Mouse (Mus musculus) erythroblast, embryonic 14.5 days (primary cell): ENCODE results near the gene Wdr53. TPM values are rescaled to one million over a fixed set of nuclear protein-coding genes. Genes with fewer than 3 reads are reported as not detected.
A peak's percentile ranks its signal among the peaks of the same experiment; 100 is the strongest.
"Not testable (repeated sequence)": the region's sequence is repeated elsewhere in the genome, so short reads cannot be mapped to it uniquely, and the experiment has no call there.

ENCODE experiments used
- H3K27me3 ChIP-seq: 2 replicates; pipeline ENCODE4 v1.6.1; 2012; ENCODE audit warnings: inconsistent platforms; ENCODE audit not compliant: control insufficient read depth
- H3K36me3 ChIP-seq: 2 replicates; pipeline ENCODE4 v1.6.1; 2012; ENCODE audit warnings: mild to moderate bottlenecking, inconsistent platforms; ENCODE audit not compliant: control insufficient read depth
- H3K4me1 ChIP-seq: 2 replicates; pipeline ENCODE4 v1.6.1; 2012; ENCODE audit warnings: inconsistent platforms; ENCODE audit not compliant: control insufficient read depth
- H3K4me3 ChIP-seq: replicated peaks from 2 replicates; pipeline ENCODE3; 2012; ENCODE audit warnings: moderate library complexity, mild to moderate bottlenecking, inconsistent platforms
- H3K9me3 ChIP-seq: 2 replicates; pipeline ENCODE4 v1.6.1; 2012; ENCODE audit warnings: low read length, inconsistent platforms, mixed read lengths; ENCODE audit not compliant: control insufficient read depth
- GATA1 ChIP-seq: IDR thresholded peaks from 2 replicates; pipeline ENCODE4 v1.6.1; 2012; ENCODE audit warnings: low read length, inconsistent platforms, mixed read lengths
- TAL1 ChIP-seq: IDR thresholded peaks from 3 replicates; pipeline ENCODE4 v1.6.1; 2012; ENCODE audit warnings: low read length, inconsistent platforms, mixed read lengths
- polyA plus RNA-seq: library from polyadenylated mRNA; stranded (reverse); fragments of >175 nt; gene quantifications from 2 replicates; pipeline ENCODE4 v1.2.3, GENCODE M21; 2012

The Wdr53 gene
- polyA plus RNA-seq: 1.6 and 2.4 TPM in 2 replicates

DNA sequence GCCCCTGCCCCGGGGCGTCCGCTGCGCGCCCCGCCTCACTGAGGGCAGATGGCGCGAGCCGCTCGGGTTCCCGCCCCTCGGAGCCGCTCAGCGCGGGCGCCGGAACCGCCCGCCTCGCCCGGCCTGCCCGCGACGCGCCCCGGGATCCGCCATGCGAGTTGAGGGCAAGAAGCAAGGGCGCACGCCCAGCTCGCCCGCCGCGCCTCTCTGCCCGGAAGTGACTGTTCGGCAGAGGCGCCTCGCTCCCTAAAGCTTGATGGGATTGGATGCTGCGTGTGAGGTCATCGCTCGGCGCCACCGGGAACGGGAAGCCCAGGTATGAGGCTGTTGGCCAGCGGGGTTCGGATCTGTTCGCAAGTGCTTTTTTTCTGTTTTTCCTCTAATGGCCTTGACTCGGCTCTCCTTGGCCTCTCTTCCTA is at the start of gene Wdr53, which contains the start of gene Fbxo45:
Gene Wdr53, plus strand, starts transcription at position 276 of the 419 bp plus-strand sequence.
Gene Fbxo45, minus strand, starts transcription at position 207 of the 419 bp plus-strand sequence.
- Histone ChIP-seq H3K36me3 (peaks cover 23% of the 10 kb centered on the region), H3K27me3 (no peaks in the 10 kb centered on the region), H3K4me3 (peak within 1 kb of the TSS; percentile 97), H3K9me3 (no peaks in the 10 kb centered on the region), H3K4me1 (peaks cover 53% of the 10 kb centered on the region)
- TF ChIP-seq TAL1: no peak
- no peak for TF ChIP-seq GATA1

DNA sequence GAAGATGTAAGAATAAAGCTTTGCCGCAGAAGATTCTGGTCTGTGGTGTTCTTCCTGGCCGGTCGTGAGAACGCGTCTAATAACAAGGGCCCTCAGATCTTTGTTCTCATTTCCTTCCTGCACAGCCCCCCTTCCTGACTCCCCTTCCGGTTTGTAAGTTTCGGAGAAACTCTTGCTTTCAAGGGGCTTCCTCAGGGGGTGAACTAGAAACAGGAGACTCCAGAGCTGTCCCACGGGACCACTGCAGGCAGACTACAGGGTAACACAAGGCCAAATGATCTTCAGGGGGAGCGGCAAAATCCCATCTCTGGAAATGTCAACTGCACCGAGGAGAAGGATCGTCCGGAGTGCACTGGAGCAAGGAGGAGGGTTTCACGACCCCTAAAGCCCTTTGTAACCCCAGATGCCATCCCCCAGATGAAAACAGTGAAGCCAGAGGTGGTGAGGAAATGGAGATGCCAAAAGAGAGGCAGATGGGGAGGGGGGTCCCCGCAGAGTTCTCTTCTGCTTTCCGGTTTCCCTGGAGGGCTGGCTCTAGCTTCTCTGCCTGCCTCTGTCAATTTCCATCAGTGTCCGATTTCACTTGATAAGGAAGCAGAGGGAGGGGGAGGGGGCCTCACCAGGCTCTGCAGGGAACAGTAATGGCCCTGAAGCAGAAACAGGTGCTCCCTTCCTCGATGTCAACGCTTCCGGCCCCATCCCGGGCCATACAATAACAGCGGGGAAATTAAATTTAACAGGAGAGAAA is 46.6 kb upstream of the Wdr53 start:
- peaks cover 6% of the 10 kb centered on the region for H3K4me1 ChIP-seq
- peak overlapping the region; percentile 47 for H3K4me3 ChIP-seq
- TF ChIP-seq TAL1 (no peak), GATA1 (no peak)
- no peaks in the 10 kb centered on the region; the same call in none of the 2 replicates for H3K27me3 ChIP-seq
- H3K9me3 ChIP-seq: no peaks in the 10 kb centered on the region
- H3K36me3 ChIP-seq: no peaks in the 10 kb centered on the region

DNA sequence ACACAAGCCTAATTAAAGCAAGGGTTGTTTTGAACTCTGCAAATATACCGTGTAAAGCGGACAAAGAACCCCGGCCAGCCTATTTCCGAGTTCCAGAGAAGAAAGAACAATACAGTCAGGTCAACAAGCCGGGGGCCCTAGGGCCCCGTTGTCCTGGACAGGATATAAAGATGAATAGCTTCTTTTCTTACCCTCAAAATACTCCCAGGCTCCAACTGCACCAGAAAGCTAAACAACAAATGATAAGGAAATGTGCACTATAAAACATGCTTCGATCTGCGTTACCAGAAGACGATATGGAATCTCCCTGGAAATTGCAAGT is 46.1 kb upstream of the Wdr53 start:
- Histone ChIP-seq H3K36me3 (no peaks in the 10 kb centered on the region), H3K27me3 (no peaks in the 10 kb centered on the region; the same call in none of the 2 replicates), H3K9me3 (no peaks in the 10 kb centered on the region), H3K4me1 (peaks cover 6% of the 10 kb centered on the region), H3K4me3 (no peak overlapping the region)
- TF ChIP-seq GATA1: no peak
- no peak for TF ChIP-seq TAL1

DNA sequence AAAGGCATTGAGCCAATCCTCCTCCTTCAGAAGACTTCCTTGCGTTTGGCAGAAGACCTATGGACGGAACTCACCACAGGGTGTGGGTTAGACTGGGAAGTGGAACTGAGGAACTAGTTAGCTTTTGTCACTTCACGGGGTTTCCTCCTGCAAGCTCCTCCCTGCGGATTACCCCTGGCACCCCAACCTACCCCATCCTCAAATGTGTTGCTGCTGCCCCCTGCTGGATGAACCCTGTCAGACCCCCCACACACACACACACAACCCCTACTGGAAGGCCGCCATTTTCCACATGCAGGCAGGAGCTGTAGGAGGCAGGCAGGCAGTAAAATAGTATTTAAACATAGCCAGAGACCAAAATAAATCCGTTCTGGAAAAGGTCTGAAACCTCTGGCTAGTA is 44.3 kb upstream of the Wdr53 start:
- Histone ChIP-seq H3K27me3 (no peaks in the 10 kb centered on the region; the same call in none of the 2 replicates), H3K4me1 (peaks cover 6% of the 10 kb centered on the region), H3K36me3 (no peaks in the 10 kb centered on the region), H3K4me3 (no peak overlapping the region), H3K9me3 (no peaks in the 10 kb centered on the region)
- no peak for TF ChIP-seq TAL1
- no peak for TF ChIP-seq GATA1

DNA sequence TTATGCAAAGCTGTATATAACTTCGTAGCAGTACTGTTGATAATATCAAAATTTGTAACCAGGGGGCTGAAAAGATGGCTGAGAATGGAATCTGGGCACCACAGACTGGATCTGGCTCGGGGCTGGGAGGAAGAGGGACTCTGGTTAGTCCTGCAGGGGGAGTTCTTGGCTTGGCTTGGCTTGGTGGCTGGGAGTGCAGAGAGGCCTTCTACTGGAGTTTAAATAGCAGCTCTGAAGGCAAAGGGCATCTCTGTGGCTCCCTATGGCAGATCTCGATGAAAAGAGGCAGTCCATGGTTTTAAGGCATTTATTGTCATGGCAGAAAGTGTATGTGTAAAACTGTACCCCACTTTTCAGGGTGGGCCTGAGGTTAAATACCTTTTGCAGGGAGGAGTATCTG is 42.1 kb upstream of the Wdr53 start:
- H3K4me3 ChIP-seq: no peak overlapping the region
- peaks cover 5% of the 10 kb centered on the region for H3K9me3 ChIP-seq
- no peak for TF ChIP-seq GATA1
- TF ChIP-seq TAL1: no peak
- no peaks in the 10 kb centered on the region; the same call in none of the 2 replicates for H3K27me3 ChIP-seq
- H3K36me3 ChIP-seq: no peaks in the 10 kb centered on the region
- peaks cover 6% of the 10 kb centered on the region for H3K4me1 ChIP-seq

DNA sequence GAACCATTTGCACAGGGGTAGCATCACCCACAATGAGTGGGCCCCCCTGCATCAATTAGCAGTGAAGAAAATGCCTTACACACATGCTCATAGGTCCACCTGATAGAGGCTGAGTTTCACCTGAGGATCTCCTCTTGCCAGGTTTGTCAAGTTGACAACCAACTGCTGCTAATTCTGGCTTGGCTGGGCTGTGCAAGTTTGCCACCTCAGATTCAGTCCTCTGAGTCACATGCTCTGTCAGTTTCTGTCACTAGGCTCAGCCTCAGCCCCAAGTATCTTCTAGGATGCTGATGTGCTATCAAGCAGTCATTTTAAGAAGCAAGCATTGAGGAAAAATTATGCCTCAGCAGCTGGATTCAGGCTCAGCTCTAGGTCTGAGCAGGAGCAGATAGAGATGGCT is 32.9 kb upstream of the Wdr53 start:
- H3K4me1 ChIP-seq: no peaks in the 10 kb centered on the region
- peaks cover 5% of the 10 kb centered on the region for H3K9me3 ChIP-seq
- no peaks in the 10 kb centered on the region; the same call in 1 of the 2 replicates for H3K27me3 ChIP-seq
- TF ChIP-seq GATA1 (no peak), TAL1 (no peak)
- H3K36me3 ChIP-seq: no peaks in the 10 kb centered on the region
- no peak overlapping the region for H3K4me3 ChIP-seq

DNA sequence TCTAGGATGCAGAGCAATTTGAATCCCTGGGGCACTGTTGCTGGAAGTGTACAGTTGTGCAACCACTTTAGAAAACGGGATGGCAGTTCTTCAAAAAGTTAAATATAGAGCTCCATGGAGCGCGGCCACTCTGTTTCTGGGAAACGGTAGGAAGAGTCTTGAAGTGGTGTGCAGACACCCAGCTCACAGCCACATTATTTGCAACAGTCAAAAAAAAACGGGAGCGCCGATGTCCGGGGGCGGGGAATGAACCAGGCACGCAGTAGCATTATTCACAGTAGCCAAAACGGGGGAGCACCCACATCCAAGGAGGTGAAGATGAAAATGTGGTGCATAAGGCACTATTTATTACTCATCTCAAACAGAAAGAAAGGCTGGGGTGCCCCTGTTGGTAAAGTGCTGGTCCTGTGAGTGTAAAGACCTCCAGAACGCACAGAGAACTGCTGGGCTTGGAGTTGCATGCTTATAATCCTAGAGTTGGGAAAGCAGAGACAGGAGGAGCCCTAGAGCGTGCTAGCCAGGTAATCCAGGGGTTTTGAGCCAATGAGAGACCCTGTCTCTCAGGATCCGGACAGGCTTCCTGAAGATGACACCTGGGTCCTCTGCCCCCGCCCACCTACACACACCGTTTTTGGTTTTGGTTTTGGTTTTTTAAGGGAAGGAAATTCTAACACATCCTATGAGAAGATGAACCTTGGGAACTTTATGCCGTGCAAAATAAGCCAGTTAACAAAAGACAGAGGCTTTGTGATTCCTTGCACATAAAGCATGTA is 32.0 kb upstream of the Wdr53 start:
- Histone ChIP-seq H3K27me3 (no peaks in the 10 kb centered on the region; the same call in 1 of the 2 replicates), H3K36me3 (no peaks in the 10 kb centered on the region), H3K4me3 (no peak overlapping the region), H3K9me3 (no peaks in the 10 kb centered on the region), H3K4me1 (no peaks in the 10 kb centered on the region)
- TF ChIP-seq GATA1: no peak
- TF ChIP-seq TAL1: no peak

DNA sequence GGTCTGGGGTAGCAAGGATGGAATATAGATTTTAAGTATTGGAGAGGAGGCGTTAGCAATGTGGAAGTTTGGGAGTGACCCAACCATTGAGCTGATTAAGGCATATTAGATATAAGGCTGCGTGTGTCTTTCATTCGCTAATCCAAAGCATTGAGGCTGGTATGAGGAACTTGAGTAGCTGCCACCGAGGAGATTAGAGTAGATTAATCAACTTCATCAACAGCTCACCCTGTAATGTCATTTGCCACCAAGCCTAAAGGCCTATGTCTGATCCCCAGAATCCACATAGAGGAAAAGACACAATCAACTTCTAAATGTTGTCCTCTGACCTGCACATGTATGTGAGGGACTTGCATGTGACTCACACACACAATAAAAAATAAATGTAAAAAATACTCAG is 25.2 kb upstream of the Wdr53 start:
- Histone ChIP-seq H3K9me3 (no peaks in the 10 kb centered on the region), H3K4me1 (no peaks in the 10 kb centered on the region), H3K36me3 (no peaks in the 10 kb centered on the region), H3K4me3 (no peak overlapping the region), H3K27me3 (no peaks in the 10 kb centered on the region)
- TF ChIP-seq TAL1: no peak
- TF ChIP-seq GATA1: no peak

DNA sequence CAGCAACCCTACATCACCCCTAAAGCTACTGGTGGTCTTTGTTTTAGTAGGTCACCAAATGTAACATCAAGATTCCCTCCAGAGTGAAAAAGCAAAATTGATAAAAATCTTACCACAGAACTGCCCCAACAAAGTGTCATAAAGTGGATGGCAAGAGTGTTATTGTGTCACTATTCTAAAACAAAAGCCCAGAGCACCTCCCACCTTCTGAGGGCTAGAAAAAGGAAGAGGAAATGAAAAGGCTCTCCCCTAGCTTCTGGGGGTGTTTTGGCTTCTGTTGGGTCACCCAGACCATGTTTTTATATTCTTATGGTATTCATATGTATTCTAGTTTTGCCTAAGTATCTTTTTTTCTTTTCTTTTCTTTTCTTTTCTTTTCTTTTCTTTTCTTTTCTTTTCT is 24.6 kb upstream of the Wdr53 start:
- TF ChIP-seq TAL1 (no peak), GATA1 (no peak)
- Histone ChIP-seq H3K4me3 (no peak overlapping the region), H3K27me3 (no peaks in the 10 kb centered on the region), H3K4me1 (no peaks in the 10 kb centered on the region), H3K9me3 (no peaks in the 10 kb centered on the region), H3K36me3 (no peaks in the 10 kb centered on the region)

DNA sequence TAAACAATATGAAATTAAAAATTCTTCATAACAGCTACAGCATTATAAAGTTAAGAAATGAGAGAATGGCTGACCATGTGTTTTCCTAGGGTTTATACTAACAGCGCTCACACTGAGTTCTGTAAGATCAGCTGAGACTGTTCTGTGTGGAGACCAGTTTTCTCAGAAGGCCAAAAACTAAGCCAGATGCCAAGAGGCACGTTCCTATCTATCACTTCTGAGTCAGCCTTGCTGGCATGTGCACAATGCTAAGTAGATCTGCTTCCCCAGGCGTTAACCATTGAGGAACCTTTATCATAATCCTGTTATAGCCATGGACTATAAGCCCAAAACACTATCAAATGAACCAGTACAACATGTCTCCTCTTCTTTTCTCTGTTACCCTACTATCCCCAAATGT is 15.0 kb upstream of the Wdr53 start:
- not testable (repeated sequence) for H3K27me3 ChIP-seq, H3K9me3 ChIP-seq, H3K4me3 ChIP-seq, H3K4me1 ChIP-seq
- H3K36me3 ChIP-seq: peaks cover 62% of the 10 kb centered on the region
